Mouse (Mus musculus) lung, postnatal 25 days (tissue): ENCODE data around the gene Tacc3.

ENCODE experiments used
- DNase-seq: peaks from one replicate; pipeline ENCODE4 v3.0.0; 2022; ENCODE audit warnings: low spot score

Tacc3 gene

DNA sequence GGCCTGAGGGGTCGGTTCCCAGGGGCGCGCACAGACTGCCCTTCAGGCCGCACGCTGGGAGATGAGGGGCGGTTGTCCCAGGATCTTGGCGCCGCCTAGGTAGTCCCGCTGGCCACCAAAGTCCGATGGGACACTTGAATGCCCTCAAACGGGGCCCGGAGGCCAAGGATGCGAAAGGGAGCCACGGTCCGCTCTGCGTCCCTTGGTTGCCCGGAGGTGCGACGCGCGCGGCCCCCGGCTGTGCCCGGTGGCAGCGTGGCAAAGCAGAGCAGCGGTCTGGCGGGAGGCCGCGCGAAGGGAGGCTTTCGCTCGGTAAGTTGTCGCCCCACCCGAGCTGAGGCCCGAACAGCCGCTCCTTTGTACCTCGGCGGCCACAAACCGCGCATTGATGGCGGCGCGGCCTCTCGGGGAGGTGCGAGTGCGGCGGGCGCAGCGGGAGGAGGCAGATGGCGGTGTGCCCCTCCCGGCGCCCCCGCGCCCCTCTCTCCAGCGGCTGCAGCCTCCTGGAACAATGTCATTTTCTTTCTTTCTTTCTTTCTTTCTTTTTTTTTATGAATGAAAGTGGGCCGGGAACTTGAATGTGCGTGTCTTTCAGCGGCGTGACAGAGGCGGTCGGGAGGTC is 65.2 kb downstream of the Tacc3 start:
- DNase-seq = no peak

DNA sequence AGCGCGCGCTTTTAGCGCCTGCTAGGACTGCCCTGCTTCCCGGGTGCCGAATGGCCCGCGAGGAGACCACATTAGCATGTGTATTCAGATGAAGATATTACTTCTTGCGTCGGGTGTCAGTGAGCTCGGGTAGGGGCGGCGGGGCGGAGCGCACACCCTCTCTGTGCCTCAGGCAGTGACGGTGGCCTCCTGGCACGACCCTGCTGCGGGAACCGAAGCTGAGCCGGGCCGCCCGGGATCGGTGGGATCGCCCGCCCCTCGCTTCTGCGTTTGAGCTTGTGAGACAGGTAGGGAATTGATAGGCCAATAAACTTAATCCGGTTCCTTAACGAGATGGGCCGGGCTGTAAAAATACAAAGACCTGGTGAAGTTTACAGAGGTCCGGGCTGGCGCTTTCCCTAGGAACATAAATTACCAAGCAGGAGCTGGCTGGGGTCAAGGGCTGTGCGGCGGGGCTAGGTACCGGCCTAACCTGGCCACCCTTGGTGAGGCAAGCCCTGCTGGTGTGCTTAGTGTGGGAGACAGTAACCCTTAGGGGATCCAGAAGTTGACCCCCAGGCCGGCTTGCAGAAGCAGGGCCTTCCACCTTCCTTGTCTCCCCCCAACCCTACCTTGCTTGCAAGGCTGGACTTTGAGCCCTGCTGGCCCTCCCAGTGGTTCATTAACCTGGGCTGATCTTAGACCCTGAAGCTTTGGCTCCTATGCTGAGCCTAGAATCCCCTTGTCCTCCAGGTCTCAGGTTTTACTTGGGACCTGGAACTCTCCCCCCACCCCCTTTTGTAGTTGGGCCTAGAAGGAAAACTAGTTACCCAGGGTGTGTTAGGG is 65.9 kb downstream of the Tacc3 start:
- DNase-seq = no peak

DNA sequence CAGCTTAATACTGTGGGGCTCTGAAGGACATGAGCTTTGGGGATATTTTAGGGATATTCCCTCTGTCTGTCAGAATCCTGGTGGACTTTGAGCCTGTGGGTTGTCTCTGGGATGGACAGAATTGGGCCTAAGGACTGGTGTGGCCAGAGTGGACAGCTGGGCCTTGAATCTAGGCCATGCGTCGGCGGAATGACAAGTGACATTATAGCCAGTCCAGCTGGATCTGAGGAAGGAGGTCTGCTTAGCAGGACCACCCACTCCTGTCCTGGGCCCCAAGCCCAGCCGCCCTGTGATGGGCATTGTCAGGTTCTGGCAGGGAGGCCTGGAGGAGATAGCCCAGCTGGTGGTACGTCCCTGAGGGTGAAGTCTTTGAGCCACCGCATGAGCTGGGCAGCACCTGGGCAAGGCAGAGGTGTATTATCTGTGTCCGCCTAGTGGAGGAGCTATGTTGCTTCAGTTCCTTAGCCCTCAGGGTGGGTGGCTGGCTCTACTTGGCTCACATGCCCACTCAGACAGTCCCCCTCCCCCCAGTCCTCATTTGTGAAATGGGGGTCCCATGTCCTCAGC is 68.2 kb downstream of the Tacc3 start:
- peak; percentile 48 for DNase-seq

DNA sequence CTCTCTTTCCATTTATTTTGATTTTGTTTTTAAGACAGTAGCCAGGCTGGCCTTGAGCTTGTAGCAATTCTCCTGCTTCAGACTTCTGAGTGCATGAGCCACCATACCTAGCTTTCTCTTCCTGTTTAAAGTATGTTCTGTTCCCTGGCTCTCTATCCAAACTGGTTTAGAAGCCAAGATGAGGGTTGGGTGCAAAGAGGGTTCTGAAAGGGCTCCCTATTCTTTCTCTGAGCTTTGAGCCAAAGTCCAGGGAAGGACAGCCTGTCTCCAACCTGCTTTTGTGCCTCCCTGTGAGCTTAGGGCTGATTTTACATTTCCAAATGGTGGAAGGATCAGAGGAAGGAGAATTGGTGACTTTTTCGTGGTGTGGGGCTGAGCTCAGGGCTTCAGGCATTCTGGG is 69.0 kb downstream of the Tacc3 start:
- no peak for DNase-seq
